Mouse (Mus musculus) CD4-positive naive resting alpha-beta T cell, adult 76 days (primary cell): ENCODE results near the gene Tubgcp4. TPM values are rescaled to one million over a fixed set of nuclear protein-coding genes. Genes with fewer than 3 reads are reported as not detected.

Experiments used
- total RNA-seq: library from RNA; stranded (reverse); gene quantifications from one replicate; pipeline ENCODE4 v1.2.4, GENCODE M21; 2023

The Tubgcp4 gene
- 68.5 TPM for total RNA-seq

GRCm38 (mm10) chr2:121170481-121170971, at the start of gene Tubgcp4:
Gene Tubgcp4, plus strand, starts transcription at chr2:121170654.

GRCm38 (mm10) chr2:121140018-121140882, 30.2 kb upstream of the Tubgcp4 start, which contains the start of the genes Adal and Lcmt2:
Gene Adal, plus strand, starts transcription at chr2:121140428.
Gene Lcmt2, minus strand, starts transcription at chr2:121140653.

GRCm38 (mm10) chr2:121170980-121171742, 707 bp downstream of the Tubgcp4 start, which contains the start of gene Zscan29:
Gene Zscan29, minus strand, starts transcription at chr2:121171125.

Other genes starting within 250 kb of the Tubgcp4 start
- 75.4 TPM for gene Ubr1, start 199.9 kb upstream of the Tubgcp4 start, total RNA-seq
- gene Tmem62, start 193.6 kb upstream of the Tubgcp4 start, total RNA-seq, result 29.9 TPM
- gene Ccndbp1, start 162.3 kb upstream of the Tubgcp4 start, total RNA-seq, result 85.0 TPM
- gene Epb42, start 133.6 kb upstream of the Tubgcp4 start, total RNA-seq, result 2.8 TPM
- not detected for gene Tgm5, start 84.8 kb upstream of the Tubgcp4 start, total RNA-seq
- gene Tgm7, start 60.9 kb upstream of the Tubgcp4 start, total RNA-seq, result not detected
- gene Adal, start 30.2 kb upstream of the Tubgcp4 start, total RNA-seq, result 13.9 TPM
- gene Lcmt2, start 30.0 kb upstream of the Tubgcp4 start, total RNA-seq, result 8.6 TPM
- 24.7 TPM for gene Zscan29, start 471 bp downstream of the Tubgcp4 start, total RNA-seq
- gene Trp53bp1, start 100.8 kb downstream of the Tubgcp4 start, total RNA-seq, result 73.1 TPM
- 0.09 TPM for gene Map1a, start 118.9 kb downstream of the Tubgcp4 start, total RNA-seq
- 16.9 TPM for gene Ppip5k1, start 184.7 kb downstream of the Tubgcp4 start, total RNA-seq
- not detected for gene Ckmt1, start 187.1 kb downstream of the Tubgcp4 start, total RNA-seq
- gene Strc, start 216.5 kb downstream of the Tubgcp4 start, total RNA-seq, result 1.1 TPM
- gene Pdia3, start 243.1 kb downstream of the Tubgcp4 start, total RNA-seq, result 153 TPM
- gene Catsper2, start 243.1 kb downstream of the Tubgcp4 start, total RNA-seq, result 3.3 TPM